Mouse (Mus musculus) mouse embryonic stem cell (cell line): Measurements from ENCODE around the gene Rbm10.

Experiments used
- in situ Hi-C, 2 experiments: fragments of 300-500 bp; cut with MboI; formaldehyde crosslinking; loops; 1 replicate in 1 of 2; 3 replicates in 1 of 2; pipeline ENCODE4 v1.14.3; 2019 to 2020; ENCODE audit warnings: low sequenced_read_pairs in 2 of 2, low pct_unique_long_range_greater_than_20kb in 1 of 2, mixed read lengths in 1 of 2; ENCODE audit not compliant: unreplicated experiment in 1 of 2

Gene Rbm10

DNA sequence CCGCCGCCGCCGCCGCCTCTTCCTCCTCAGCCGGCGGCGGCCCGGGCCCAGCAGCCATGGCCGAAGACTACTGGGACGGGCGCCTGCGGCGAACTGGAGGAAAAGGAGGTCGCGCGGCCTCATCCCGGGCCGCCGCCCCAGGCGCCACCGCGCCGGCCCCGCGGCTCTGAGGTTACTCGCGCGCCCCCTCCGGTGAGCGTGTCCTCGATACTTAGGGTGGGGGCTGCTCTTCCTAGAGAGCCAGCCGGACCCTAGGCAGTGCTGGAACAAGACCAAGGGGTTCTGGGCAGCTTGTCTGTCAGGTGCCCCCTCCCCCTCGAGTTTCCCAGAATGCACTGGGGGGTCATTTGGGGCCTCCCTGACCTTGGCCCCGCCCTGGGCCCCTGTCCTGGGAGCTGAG, 71.3 kb downstream of the Rbm10 start:
- in situ Hi-C loops, result no loop called here

DNA sequence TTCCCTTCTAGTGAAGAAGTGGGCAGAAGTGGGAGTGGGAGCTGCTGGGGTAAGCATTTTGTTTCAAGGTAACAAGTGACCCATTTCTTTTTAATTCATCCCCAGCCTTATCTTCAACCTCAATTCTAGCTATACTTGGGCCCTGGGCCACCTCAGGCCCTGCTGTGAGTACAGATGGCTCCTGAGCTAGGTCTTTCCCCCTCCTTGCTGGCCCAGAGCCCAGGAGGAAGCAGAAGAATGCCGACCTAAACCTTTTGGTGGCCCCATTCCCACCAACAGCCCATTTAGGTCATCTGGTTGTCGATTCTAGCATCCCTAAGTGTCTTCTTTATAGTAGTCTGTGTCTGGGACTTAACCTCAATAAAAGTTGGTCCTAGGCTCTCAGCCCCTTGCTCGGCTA, 74.3 kb downstream of the Rbm10 start:
- in situ Hi-C loops, result no loop called here

DNA sequence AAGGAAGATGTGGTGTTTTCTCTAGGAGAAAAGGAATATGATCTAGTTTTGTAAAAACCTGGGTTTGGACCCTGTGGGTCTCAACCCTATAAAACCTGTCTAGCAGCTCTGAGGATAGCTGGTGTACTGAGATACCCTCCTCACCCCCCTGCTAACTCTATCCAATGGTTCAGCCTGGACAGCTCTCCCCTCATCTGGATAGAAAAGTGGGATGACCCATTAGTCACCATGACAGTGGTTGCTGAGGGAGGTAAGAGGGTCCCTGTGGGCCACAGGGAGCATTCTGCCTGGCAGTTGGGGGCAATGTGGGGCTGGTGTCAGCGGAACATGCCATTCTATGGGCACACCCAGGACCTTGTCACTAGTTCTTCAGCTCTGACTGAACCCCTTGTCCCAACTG, 75.3 kb downstream of the Rbm10 start:
- in situ Hi-C loops, result no loop called here

DNA sequence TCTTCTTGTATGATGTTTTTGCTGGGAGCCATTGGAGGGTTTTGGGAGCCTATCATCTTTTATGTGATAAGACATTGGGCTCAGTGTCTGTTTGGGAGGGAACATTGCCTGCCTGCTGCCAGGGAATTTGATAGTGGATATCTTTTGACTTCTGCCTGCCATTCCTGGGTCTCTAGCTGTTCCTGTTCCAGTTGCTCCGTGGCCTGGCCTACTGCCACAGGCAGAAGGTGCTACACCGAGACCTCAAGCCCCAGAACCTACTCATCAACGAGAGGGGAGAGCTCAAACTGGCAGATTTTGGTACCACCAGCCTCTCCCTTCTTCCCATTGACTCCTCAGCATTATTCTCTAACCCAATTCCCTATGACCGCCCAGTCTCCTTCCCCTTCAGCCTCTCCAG, 78.5 kb downstream of the Rbm10 start:
- in situ Hi-C loops, result no loop called here
